ENCODE assay signal across 31 mouse cellular contexts in genomic region chr4:72127596-72127995, GRCm38 (mm10).
"Had no signal": no experiment of that assay in that cellular context is flagged by ENCODE, and none has a peak within 500 bp of the region (broad histone marks: within the 10 kb centered on the region; RNA-seq: fewer than 3 reads in every experiment).

No protein-coding gene starts in this region.

- DNase-seq: left cerebral cortex, postnatal 4 days; liver; liver, embryonic 13.5 days; liver, postnatal 0 days; lung, adult 18-20 months; lung, adult 2 months; lung, embryonic 14.5 days; lung, postnatal 10 days; lung, postnatal 14 days; lung, postnatal 36 days; lung, postnatal 4 days; midbrain, embryonic 14.5 days had no signal

- H3K4me3 ChIP-seq: limb, embryonic 10.5 days; limb, embryonic 12.5 days; limb, embryonic 13.5 days; limb, embryonic 15.5 days; liver, embryonic 12.5 days; liver, embryonic 13.5 days; liver, embryonic 15.5 days; lung, embryonic 15.5 days; megakaryocyte, embryonic 14.5 days; midbrain, embryonic 10.5 days; midbrain, embryonic 12.5 days; midbrain, embryonic 13.5 days; midbrain, embryonic 15.5 days; myocyte; neural tube, embryonic 12.5 days had no signal

- H3K27me3 ChIP-seq: limb, embryonic 12.5 days; limb, embryonic 13.5 days; limb, embryonic 15.5 days; liver, embryonic 12.5 days; liver, embryonic 13.5 days; liver, embryonic 15.5 days; lung, embryonic 15.5 days; megakaryocyte, embryonic 14.5 days; midbrain, embryonic 12.5 days; midbrain, embryonic 13.5 days; midbrain, embryonic 15.5 days; neural tube, embryonic 12.5 days had no signal

- ATAC-seq: liver, embryonic 12.5 days; liver, postnatal 0 days; lung, postnatal 0 days; midbrain, embryonic 13.5 days; midbrain, embryonic 15.5 days; midbrain, embryonic 16.5 days had no signal

- H3K4me2 ChIP-seq: limb, embryonic 12.5 days; limb, embryonic 13.5 days; limb, embryonic 15.5 days; liver, embryonic 11.5 days; liver, embryonic 12.5 days; liver, embryonic 13.5 days; liver, embryonic 15.5 days; lung, embryonic 14.5 days; lung, embryonic 15.5 days; midbrain, embryonic 12.5 days; midbrain, embryonic 13.5 days; midbrain, embryonic 15.5 days; neural tube, embryonic 12.5 days had no signal

- H3K9ac ChIP-seq: limb, embryonic 12.5 days; limb, embryonic 13.5 days; limb, embryonic 15.5 days; liver, embryonic 12.5 days; liver, embryonic 13.5 days; liver, embryonic 14.5 days; liver, embryonic 15.5 days; liver, postnatal 0 days; lung, embryonic 14.5 days; lung, embryonic 15.5 days; midbrain, embryonic 12.5 days; midbrain, embryonic 13.5 days; midbrain, embryonic 15.5 days; neural tube, embryonic 12.5 days had no signal

- H3K4me1 ChIP-seq: limb, embryonic 10.5 days; limb, embryonic 12.5 days; limb, embryonic 13.5 days; limb, embryonic 15.5 days; lung, embryonic 15.5 days; midbrain, embryonic 12.5 days; midbrain, embryonic 13.5 days; midbrain, embryonic 15.5 days; neural tube, embryonic 12.5 days had no signal

- H3K27ac ChIP-seq: limb, embryonic 10.5 days; limb, embryonic 12.5 days; limb, embryonic 13.5 days; limb, embryonic 15.5 days; liver, embryonic 12.5 days; liver, embryonic 13.5 days; liver, embryonic 14.5 days; liver, embryonic 15.5 days; lung, embryonic 15.5 days; macrophage; midbrain, embryonic 10.5 days; midbrain, embryonic 12.5 days; midbrain, embryonic 13.5 days; midbrain, embryonic 15.5 days; neural tube, embryonic 12.5 days had no signal

- H3K9me3 ChIP-seq: limb, embryonic 10.5 days; limb, embryonic 12.5 days; limb, embryonic 13.5 days; limb, embryonic 15.5 days; liver, embryonic 12.5 days; liver, embryonic 13.5 days; liver, embryonic 15.5 days; lung, embryonic 15.5 days; megakaryocyte, embryonic 14.5 days; midbrain, embryonic 10.5 days; midbrain, embryonic 12.5 days; midbrain, embryonic 13.5 days; midbrain, embryonic 15.5 days; neural tube, embryonic 12.5 days had no signal
